Mouse (Mus musculus): Measurements from ENCODE around the gene Ankrd9. TPM values are rescaled to one million over a fixed set of nuclear protein-coding genes. Genes with fewer than 3 reads are reported as not detected.

The Ankrd9 gene
- polyA plus RNA-seq, 1 experiment from 2014 or later: 9.6 TPM

GRCm38 (mm10) chr12:110992771-110993170 is 13.9 kb upstream of the Ankrd9 start:
- 84% methylated on average over 12 of the region's 12 CpGs for WGBS
- Histone ChIP-seq H3K4me2 (replicated peaks; ENCODE audit: low read depth, low read length) (peak overlapping the region; percentile 48), H3K27me3 (ENCODE audit: control insufficient read depth, insufficient read depth, low read length) (no peaks in the 10 kb centered on the region), H3K9me3 (ENCODE audit: control insufficient read depth, low read length) (no peaks in the 10 kb centered on the region), H3K36me3 (ENCODE audit: control insufficient read depth, insufficient read depth, low read length) (no peaks in the 10 kb centered on the region), H3K9ac (ENCODE audit: low read depth, low read length) (no peak overlapping the region), H3K4me3 (ENCODE audit: low read depth, low read length) (no peak overlapping the region), H3K27ac (ENCODE audit: low read depth, low read length) (no peak overlapping the region), H3K4me1 (replicated peaks; ENCODE audit: control insufficient read depth, insufficient read depth, low read length) (no peaks in the 10 kb centered on the region)
- peak; percentile 5; the same call in 1 of the 2 replicates for ATAC-seq (ENCODE audit: low FRiP score)
- no peak for DNase-seq (ENCODE audit: low spot score)

- H3K4me2 ChIP-seq (replicated peaks; ENCODE audit: low read depth, low read length): peak overlapping the region; percentile 48
- H3K27ac ChIP-seq (ENCODE audit: low read depth, low read length): peak overlapping the region; percentile 49
- H3K9ac ChIP-seq (ENCODE audit: low read depth, low read length): peak overlapping the region; percentile 71
- H3K27me3 ChIP-seq (ENCODE audit: control insufficient read depth, insufficient read depth, low read length): no peaks in the 10 kb centered on the region
- H3K9me3 ChIP-seq (ENCODE audit: control insufficient read depth, low read length): no peaks in the 10 kb centered on the region
- DNase-seq (ENCODE audit: low spot score): peak; percentile 95
- ATAC-seq (ENCODE audit: low FRiP score): peak; percentile 94
- WGBS: under 1% methylated on average over 24 of the region's 24 CpGs
- H3K4me1 ChIP-seq (replicated peaks; ENCODE audit: control insufficient read depth, insufficient read depth, low read length): no peaks in the 10 kb centered on the region
- H3K36me3 ChIP-seq (ENCODE audit: control insufficient read depth, insufficient read depth, low read length): no peaks in the 10 kb centered on the region
- H3K4me3 ChIP-seq (ENCODE audit: low read depth, low read length): peak overlapping the region; percentile 37
Measured at GRCm38 (mm10) chr12:110992128-110992553, 13.3 kb upstream of the Ankrd9 start.

GRCm38 (mm10) chr12:110991361-110992127 is 12.7 kb upstream of the Ankrd9 start:
- H3K27me3 ChIP-seq (ENCODE audit: control insufficient read depth, insufficient read depth, low read length): no peaks in the 10 kb centered on the region
- no peaks in the 10 kb centered on the region for H3K4me1 ChIP-seq (replicated peaks; ENCODE audit: control insufficient read depth, insufficient read depth, low read length)
- peak overlapping the region; percentile 48 for H3K4me2 ChIP-seq (replicated peaks; ENCODE audit: low read depth, low read length)
- ATAC-seq (ENCODE audit: low FRiP score) (peak; percentile 92), DNase-seq (ENCODE audit: low spot score) (peak; percentile 91)
- peak overlapping the region; percentile 71 for H3K9ac ChIP-seq (ENCODE audit: low read depth, low read length)
- no peaks in the 10 kb centered on the region for H3K9me3 ChIP-seq (ENCODE audit: control insufficient read depth, low read length)
- H3K27ac ChIP-seq (ENCODE audit: low read depth, low read length): peak overlapping the region; percentile 37; the same call in 1 of the 2 replicates
- peak overlapping the region; percentile 37 for H3K4me3 ChIP-seq (ENCODE audit: low read depth, low read length)
- no peaks in the 10 kb centered on the region for H3K36me3 ChIP-seq (ENCODE audit: control insufficient read depth, insufficient read depth, low read length)
- WGBS: 3% methylated on average over 23 of the region's 23 CpGs

- Histone ChIP-seq H3K9ac (ENCODE audit: low read depth, low read length) (no peak overlapping the region), H3K9me3 (ENCODE audit: control insufficient read depth, low read length) (no peaks in the 10 kb centered on the region), H3K4me1 (replicated peaks; ENCODE audit: control insufficient read depth, insufficient read depth, low read length) (no peaks in the 10 kb centered on the region), H3K27me3 (ENCODE audit: control insufficient read depth, insufficient read depth, low read length) (no peaks in the 10 kb centered on the region), H3K4me3 (ENCODE audit: low read depth, low read length) (no peak overlapping the region), H3K36me3 (ENCODE audit: control insufficient read depth, insufficient read depth, low read length) (no peaks in the 10 kb centered on the region), H3K27ac (ENCODE audit: low read depth, low read length) (no peak overlapping the region), H3K4me2 (replicated peaks; ENCODE audit: low read depth, low read length) (no peak overlapping the region)
- 91% methylated on average over 7 of the region's 7 CpGs for WGBS
- DNase-seq (ENCODE audit: low spot score) (no peak), ATAC-seq (ENCODE audit: low FRiP score) (no peak)
Measured at GRCm38 (mm10) chr12:110990500-110990899, 11.7 kb upstream of the Ankrd9 start.

GRCm38 (mm10) chr12:110989409-110989808 is 10.6 kb upstream of the Ankrd9 start:
- 89% methylated on average over 3 of the region's 3 CpGs for WGBS

GRCm38 (mm10) chr12:110986536-110987425 is 7.9 kb upstream of the Ankrd9 start:
- 85% methylated on average over 11 of the region's 11 CpGs for WGBS
- Histone ChIP-seq H3K4me1 (replicated peaks; ENCODE audit: control insufficient read depth, insufficient read depth, low read length) (no peaks in the 10 kb centered on the region), H3K4me3 (ENCODE audit: low read depth, low read length) (no peak overlapping the region), H3K36me3 (ENCODE audit: control insufficient read depth, insufficient read depth, low read length) (no peaks in the 10 kb centered on the region), H3K9ac (ENCODE audit: low read depth, low read length) (no peak overlapping the region), H3K27ac (ENCODE audit: low read depth, low read length) (no peak overlapping the region), H3K9me3 (ENCODE audit: control insufficient read depth, low read length) (no peaks in the 10 kb centered on the region), H3K4me2 (replicated peaks; ENCODE audit: low read depth, low read length) (no peak overlapping the region), H3K27me3 (ENCODE audit: control insufficient read depth, insufficient read depth, low read length) (no peaks in the 10 kb centered on the region)
- ATAC-seq (ENCODE audit: low FRiP score) (no peak), DNase-seq (ENCODE audit: low spot score) (no peak)

More at GRCm38 (mm10) chr12:110989409-110989808, 10.6 kb upstream of the Ankrd9 start:
- no peaks in the 10 kb centered on the region for H3K4me1 ChIP-seq (replicated peaks; ENCODE audit: control insufficient read depth, insufficient read depth, low read length)
- H3K27me3 ChIP-seq (ENCODE audit: control insufficient read depth, insufficient read depth, low read length): no peaks in the 10 kb centered on the region
- no peak overlapping the region for H3K9ac ChIP-seq (ENCODE audit: low read depth, low read length)
- no peak overlapping the region for H3K4me2 ChIP-seq (replicated peaks; ENCODE audit: low read depth, low read length)
- H3K36me3 ChIP-seq (ENCODE audit: control insufficient read depth, insufficient read depth, low read length): no peaks in the 10 kb centered on the region
- no peaks in the 10 kb centered on the region for H3K9me3 ChIP-seq (ENCODE audit: control insufficient read depth, low read length)
- no peak overlapping the region for H3K4me3 ChIP-seq (ENCODE audit: low read depth, low read length)
- no peak for DNase-seq (ENCODE audit: low spot score)
- no peak for ATAC-seq (ENCODE audit: low FRiP score)
- no peak overlapping the region for H3K27ac ChIP-seq (ENCODE audit: low read depth, low read length)

- no peak overlapping the region for H3K27ac ChIP-seq (ENCODE audit: low read depth, low read length)
- no peak overlapping the region for H3K9ac ChIP-seq (ENCODE audit: low read depth, low read length)
- no peak for ATAC-seq (ENCODE audit: low FRiP score)
- no peaks in the 10 kb centered on the region for H3K27me3 ChIP-seq (ENCODE audit: control insufficient read depth, insufficient read depth, low read length)
- no peak for DNase-seq (ENCODE audit: low spot score)
- H3K9me3 ChIP-seq (ENCODE audit: control insufficient read depth, low read length): no peaks in the 10 kb centered on the region
- no peak overlapping the region for H3K4me3 ChIP-seq (ENCODE audit: low read depth, low read length)
- H3K4me2 ChIP-seq (replicated peaks; ENCODE audit: low read depth, low read length): no peak overlapping the region
- no peaks in the 10 kb centered on the region for H3K36me3 ChIP-seq (ENCODE audit: control insufficient read depth, insufficient read depth, low read length)
- 83% methylated on average over 9 of the region's 9 CpGs for WGBS
- no peaks in the 10 kb centered on the region for H3K4me1 ChIP-seq (replicated peaks; ENCODE audit: control insufficient read depth, insufficient read depth, low read length)
Measured at GRCm38 (mm10) chr12:110985141-110985540, 6.3 kb upstream of the Ankrd9 start.

GRCm38 (mm10) chr12:110984598-110984997 is 5.8 kb upstream of the Ankrd9 start:
- Histone ChIP-seq H3K27ac (ENCODE audit: low read depth, low read length) (no peak overlapping the region), H3K4me1 (replicated peaks; ENCODE audit: control insufficient read depth, insufficient read depth, low read length) (no peaks in the 10 kb centered on the region), H3K4me2 (replicated peaks; ENCODE audit: low read depth, low read length) (no peak overlapping the region), H3K36me3 (ENCODE audit: control insufficient read depth, insufficient read depth, low read length) (no peaks in the 10 kb centered on the region), H3K9ac (ENCODE audit: low read depth, low read length) (no peak overlapping the region), H3K9me3 (ENCODE audit: control insufficient read depth, low read length) (no peaks in the 10 kb centered on the region), H3K4me3 (ENCODE audit: low read depth, low read length) (no peak overlapping the region), H3K27me3 (ENCODE audit: control insufficient read depth, insufficient read depth, low read length) (no peaks in the 10 kb centered on the region)
- DNase-seq (ENCODE audit: low spot score) (no peak), ATAC-seq (ENCODE audit: low FRiP score) (no peak)
- 72% methylated on average over 4 of the region's 4 CpGs for WGBS
